Mouse (Mus musculus): Measurements from ENCODE around the gene Ms4a13. TPM values are rescaled to one million over a fixed set of nuclear protein-coding genes. Genes with fewer than 3 reads are reported as not detected.
"Not testable (repeated sequence)": the region's sequence is repeated elsewhere in the genome, so short reads cannot be mapped to it uniquely, and the experiment has no call there.

Ms4a13 gene
- total RNA-seq (2021), result not detected
- long read RNA-seq, experiment 1, result 0 reads
- long read RNA-seq, experiment 2, result 0 reads

DNA sequence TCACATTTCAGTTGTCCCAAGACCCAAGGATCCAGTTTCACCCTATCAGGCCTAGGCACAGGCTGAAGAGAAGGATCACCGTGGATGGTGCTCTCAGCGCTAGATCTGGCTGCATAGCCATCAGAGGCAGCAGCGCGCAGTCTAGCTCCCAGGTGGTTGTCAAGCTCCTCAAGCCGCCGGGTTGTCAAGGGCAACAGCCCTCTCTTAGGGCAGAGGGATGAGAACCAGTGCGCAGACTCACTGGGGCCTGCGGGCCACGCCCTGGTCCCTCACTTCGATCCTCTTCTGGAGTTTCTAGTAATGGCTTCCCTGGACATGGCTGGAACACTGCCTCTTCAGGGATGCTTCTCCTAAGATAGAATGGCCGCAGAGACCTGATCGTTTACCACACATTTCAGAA lies at the start of gene Ms4a13:
Ms4a13 (minus strand) TSS at position 192 of the 400 bp plus-strand sequence.
- DNase-seq (ENCODE audit: low spot score in 2 of 2), result no peak

DNA sequence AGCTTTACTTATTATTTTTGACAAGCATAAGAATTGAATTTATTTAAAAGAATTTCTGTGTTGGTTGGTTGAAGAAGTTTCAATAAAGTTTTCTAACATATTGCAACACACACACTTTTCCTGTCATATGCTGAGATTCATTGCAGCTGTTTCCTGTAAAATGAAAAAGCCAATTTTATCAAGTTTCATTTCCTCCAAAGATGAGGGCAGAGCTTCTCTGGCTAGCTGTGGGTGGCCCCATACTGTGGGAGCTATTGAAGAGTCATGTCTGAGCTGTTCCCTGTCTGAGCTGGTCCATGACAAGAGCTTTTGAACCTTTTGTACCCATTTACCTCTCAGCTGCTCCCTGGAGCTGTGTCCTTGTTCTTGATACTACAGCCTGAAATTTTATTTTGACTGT lies 47.7 kb upstream of the Ms4a13 start:
- no peak for DNase-seq (ENCODE audit: low spot score in 2 of 2)

DNA sequence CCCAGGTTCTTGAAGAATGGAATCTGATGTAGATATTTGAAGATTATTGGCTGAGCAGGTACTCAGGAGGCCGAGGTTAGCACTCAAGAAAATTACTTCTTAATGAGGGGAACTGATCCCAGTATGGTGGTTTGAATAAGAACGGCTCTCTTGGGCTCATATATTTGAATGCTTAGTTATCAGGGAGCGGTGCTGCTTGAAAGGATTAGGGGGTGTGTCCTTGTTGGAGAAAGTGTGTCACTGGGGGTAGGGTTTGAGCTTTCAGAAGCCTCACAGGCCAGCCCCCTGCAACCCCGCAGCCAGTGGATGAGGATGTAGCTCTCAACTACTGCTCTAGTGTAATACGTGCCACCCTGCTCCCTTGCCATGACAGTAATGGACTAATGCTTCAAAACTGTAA lies 46.0 kb upstream of the Ms4a13 start:
- DNase-seq (ENCODE audit: low spot score in 2 of 2), result no peak

DNA sequence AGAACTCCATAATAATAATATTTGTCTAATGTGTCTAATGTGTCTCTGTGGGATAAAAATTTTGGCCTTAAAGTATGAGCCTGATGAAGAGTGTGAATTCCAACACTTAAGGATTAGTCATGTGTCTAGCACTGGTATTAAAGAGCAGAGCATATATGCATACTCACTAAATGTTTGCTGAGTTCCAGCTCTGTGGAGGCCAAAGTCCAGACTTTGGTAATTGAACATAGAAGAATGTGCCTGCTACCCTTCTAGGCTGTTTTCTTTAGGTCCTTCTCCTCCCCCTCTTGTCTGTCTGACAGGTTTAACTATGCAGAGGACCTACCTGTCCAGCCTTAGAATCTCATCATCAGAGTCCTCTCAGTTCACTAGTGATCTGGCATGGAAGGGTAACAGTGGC lies 39.3 kb upstream of the Ms4a13 start:
- no peak for DNase-seq (ENCODE audit: low spot score in 2 of 2)

DNA sequence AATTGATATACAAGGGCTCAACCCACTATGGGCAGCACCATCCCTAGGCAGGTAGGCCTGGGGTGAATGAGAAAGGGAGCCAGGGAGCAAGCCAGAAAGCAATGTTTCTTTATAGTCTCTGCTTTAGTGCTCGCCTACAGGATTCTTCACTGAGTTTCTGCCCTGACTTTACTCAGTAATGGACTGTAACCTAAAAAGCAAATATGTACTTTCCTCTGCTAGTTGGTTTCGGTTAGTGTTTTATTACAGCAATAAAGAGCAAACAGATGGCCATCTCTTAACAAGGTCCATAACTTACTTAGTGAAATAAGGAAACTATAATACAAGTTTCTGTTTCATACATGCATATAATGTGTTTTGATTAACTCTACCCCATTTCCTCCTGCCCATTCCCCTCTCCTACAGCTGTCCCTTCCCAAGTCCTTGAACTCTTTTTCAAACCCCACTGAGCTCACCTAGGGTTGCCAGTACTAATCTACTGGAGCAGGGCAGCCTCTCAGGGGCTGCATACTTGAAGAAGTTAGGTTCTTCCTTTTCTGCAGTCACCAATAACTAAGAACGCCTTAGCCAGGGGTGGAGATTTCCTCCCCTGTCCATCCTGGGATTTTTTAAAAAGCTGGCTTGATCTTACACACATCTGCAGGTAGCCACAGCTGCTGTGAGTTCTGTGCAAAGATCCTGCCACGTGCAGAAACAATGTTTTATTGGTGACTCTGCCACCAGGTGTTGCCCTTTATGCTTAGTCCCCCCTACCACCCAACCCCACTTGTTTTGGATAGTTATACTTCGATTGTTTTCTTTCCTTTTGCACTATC lies 38.6 kb upstream of the Ms4a13 start:
- DNase-seq (ENCODE audit: low spot score in 2 of 2), result no peak

DNA sequence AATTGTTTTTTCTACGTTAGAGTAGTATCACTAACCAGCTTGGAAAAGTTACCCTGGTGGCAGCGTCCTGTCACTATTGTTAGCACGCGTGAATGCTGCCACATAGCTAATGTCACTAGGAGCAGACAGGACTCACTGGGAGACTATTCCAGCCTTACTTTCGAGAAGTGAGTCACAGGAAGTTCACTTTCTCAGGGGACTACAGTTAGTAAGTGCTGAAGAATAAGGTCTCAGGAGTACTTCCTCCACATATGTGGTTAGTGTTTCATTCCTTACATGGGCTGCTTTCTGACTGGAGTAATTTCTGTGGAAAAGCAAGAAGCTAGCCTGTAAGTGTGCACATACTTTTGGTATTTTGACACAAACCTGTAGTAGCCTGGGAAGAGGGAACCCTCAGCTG lies 37.7 kb upstream of the Ms4a13 start:
- DNase-seq (ENCODE audit: low spot score in 2 of 2), result no peak

DNA sequence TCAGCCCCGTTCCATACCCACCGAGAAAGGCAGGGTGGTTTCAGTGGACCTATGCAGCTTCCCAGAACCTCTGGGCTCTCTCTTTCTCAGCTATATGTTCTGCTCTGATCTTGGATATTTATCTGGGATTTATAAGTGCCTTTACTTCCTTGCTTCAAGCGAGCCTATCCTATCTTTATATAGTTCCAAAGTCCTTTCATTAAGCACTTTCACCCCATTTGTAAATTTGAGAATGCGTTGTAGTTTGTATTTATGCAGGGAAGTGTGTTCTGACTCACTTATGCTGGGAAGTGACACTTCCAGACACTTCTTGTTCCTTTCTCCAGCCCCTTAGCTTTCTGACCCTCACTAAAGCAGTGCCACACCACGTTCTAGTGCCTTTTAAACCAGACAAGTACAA lies 35.8 kb upstream of the Ms4a13 start, which contains the start of gene Ms4a12:
Ms4a12 (minus strand) TSS at position 101 of the 400 bp plus-strand sequence.
- no peak for DNase-seq (ENCODE audit: low spot score in 2 of 2)

DNA sequence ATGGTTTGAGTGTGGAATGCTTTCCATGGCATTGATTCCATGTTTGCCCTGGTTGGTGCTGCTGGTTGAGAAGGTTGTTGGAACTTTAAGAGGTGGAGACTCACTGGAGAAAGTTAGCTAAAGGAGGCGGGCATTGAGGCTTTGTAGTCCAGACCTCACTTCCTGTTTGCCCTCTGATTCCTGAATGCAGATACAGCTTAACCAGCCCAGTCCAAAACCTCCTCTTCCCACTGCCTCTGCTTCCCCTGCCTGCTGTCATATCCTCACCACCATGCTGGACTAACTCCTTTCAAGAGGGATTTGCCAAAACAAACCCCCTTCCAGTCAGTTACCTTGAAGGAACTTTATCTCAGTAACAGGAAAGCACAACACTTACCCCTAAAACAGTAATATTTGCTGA lies 4.0 kb downstream of the Ms4a13 start:
- no peak for DNase-seq (ENCODE audit: low spot score in 2 of 2)

DNA sequence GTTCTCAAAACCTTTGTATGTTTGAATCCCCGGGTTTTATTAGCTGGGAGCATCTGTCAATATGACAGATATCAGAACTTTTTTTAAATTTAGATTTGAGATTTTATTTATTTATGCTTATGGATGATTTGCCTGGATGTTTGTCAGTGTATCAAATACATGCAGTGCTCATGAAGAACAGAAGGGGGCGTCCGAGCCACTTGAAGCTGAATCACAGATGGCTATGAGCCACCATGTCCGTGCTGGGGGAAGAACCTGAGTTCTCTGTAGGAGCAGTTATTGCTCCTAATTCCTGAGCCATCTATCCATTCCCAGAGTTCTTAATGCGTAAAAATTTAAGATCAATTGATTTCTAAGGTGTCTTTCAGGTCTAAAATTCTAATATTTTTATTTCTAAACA lies 12.4 kb downstream of the Ms4a13 start:
- no peak for DNase-seq (ENCODE audit: low spot score in 2 of 2)

DNA sequence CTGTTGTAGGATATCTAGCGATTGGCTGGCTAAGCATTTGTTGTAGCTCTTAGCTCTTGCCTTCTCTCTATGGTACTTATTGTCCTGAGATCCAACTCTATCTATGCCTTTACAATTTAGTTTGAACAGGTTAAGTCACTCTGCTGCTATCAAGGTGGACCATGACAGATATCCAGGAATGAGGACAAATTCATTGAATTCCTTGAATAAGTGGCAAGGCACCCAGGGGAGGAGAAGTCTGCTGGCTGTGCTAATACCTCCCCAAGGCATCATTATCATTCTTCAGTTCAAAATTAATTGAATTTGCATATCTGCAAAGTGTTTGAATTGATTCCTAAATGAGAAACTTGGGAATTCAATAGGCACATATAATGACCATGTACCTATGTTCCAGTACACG lies 19.1 kb downstream of the Ms4a13 start:
- DNase-seq (ENCODE audit: low spot score in 2 of 2), result no peak

DNA sequence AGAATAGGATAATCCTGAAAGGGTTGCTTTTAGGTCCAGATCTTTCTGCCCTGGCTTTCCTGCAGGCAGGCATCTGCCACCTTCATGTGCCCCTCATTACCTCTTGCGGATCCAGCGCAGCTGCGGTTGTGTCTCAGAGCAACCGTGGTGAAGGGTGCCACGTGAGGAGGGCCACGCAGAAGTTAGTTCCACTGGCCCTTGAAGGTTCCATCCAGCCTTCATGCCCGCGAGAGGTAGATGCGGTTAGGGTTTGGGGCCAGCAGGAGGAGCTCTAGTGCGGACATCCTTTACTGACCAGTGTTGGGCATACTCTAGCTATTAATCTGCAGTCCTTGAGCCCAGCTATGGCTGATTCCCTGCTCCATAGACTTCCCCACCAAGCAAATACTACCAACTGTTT lies 31.4 kb downstream of the Ms4a13 start, which contains the start of gene 1700025F22Rik:
1700025F22Rik (minus strand) TSS at position 149 of the 400 bp plus-strand sequence.
- DNase-seq (ENCODE audit: low spot score in 2 of 2), result peak in 1 of 2 experiments; percentile 1

DNA sequence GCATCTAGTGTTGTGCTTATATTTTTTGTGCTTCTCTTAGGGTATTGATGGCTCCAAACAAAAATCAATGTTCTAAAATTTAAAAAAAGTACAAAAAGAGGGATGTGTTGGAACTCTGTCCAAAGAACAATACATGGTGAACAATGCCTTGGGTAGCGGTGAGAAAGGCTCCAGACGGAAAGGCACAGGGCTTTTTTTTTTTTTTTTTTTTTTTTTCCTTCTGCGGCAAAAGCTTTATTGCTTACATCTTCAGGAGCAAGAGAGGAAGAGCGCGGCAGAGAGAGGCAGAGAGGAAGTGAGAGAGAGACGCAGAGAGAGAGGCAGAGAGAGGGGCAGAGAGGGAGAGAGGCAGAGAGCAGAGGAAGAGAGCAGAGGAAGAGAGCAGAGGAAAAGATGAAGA lies 38.6 kb downstream of the Ms4a13 start:
- DNase-seq (ENCODE audit: low spot score in 2 of 2), result not testable (repeated sequence)

DNA sequence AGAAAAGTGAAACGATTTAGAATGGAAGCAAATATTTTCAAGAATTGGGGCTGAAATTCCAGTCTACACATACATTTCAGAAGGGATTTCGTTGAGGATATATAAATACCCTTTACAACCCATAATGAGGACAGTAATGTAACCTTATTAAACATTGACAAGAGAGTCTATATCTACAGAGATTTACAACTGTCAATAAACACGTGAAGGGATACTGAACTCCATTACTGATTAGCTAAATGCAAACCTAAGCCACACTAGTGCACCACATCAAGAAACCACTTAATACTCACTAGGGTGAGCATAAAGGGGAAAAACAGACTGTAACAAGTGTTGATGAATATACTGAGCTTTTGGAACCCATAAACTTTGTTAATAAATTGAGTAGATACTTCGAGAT lies 61.2 kb downstream of the Ms4a13 start:
- no peak for DNase-seq (ENCODE audit: low spot score in 2 of 2)

DNA sequence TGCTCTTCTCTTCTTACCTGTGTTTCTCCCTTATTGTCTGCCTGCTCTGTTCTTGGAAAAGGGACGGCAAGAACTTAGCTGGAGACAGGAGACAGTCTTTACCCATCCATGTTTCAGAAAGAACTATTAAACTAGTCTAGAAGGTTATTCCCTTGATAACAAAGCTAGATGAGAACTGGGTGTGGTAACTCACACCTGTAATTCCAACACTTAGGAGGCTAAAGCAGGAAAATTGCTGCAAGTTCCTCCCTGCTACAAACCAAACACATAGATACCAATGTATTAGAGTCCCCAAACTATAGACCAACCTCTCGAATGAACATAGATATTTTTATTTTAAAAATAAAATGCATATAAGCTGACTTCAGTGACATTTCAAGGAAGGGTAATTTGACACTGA lies 61.7 kb downstream of the Ms4a13 start:
- no peak for DNase-seq (ENCODE audit: low spot score in 2 of 2)

DNA sequence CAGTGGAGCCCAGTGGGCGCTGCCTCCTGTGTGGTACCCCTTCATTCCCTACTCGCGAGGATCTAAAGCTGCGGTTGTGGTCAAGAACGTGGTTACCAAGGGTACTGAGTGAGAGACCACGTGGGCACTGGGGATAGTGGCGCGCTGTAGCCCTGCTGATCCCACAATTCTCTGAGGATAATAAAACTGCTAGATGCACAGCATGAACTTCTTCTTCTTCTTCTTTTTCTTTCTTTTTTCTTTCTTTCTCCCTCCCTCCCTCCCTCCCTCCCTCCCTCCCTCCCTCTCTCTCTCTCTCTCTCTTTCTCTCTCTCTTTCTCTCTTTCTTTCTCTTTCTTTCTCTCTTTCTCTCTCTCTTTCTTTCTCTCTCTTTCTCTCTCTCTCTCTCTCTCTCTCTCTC lies 65.8 kb downstream of the Ms4a13 start, which contains the start of gene 1700017D01Rik:
1700017D01Rik (minus strand) TSS at position 101 of the 400 bp plus-strand sequence.
- not testable (repeated sequence) for DNase-seq (ENCODE audit: low spot score in 2 of 2)

DNA sequence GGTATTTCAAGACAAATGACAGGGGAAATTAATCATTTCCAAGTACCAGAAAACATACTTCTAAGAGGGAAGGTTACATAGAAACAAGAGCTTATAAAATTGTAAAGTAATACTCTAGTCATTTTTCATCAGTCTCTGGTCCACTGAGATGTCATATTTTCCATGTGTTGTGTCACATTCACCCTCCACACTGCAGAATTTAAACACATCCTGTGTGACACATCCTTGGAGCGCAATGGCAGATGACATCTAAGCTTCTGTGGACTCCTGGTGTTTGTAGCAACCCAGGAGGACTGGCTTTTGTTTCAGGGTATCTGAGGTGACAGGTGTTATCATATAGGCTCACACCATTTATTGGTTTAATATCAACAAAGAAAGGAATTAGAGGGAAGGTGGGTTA lies 66.8 kb downstream of the Ms4a13 start:
- DNase-seq (ENCODE audit: low spot score in 2 of 2), result no peak

DNA sequence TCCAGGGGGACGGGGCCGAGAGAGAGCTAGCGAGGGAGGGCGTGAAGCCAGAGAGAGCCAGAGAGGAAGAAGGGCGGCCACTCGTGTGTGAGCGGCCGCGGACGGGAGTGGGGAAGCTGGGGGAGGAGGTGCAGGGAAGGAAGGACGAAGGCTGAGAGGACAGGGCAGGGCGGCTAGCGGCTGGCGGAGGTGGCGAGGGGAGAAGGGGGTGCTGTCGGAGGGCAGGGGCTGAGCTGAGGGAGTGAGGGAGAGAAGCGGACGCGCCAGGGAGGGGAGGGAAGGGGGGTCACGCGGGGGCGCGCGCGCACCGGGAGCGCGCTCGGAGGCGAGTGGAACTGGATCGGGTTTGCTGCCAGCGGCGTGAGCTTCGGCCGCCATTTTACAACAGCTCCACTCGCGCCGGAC lies 75.5 kb downstream of the Ms4a13 start:
- DNase-seq (ENCODE audit: low spot score in 2 of 2), result peak in 1 of 2 experiments; percentile 3

Other genes starting within 250 kb of the Ms4a13 start
- gene Ccdc86, start 247.5 kb downstream of the Ms4a13 start, total RNA-seq (2021), result 1 to 10 TPM; 6.7 to 7.9 TPM
- not detected for gene Ms4a10, start 222.1 kb downstream of the Ms4a13 start, total RNA-seq (2021)
- not detected for gene Ms4a15, start 203.5 kb downstream of the Ms4a13 start, total RNA-seq (2021)
- gene Ms4a18, start 178.7 kb downstream of the Ms4a13 start, total RNA-seq (2021), result not detected
- gene Ms4a8a, start 115.6 kb downstream of the Ms4a13 start, total RNA-seq (2021), result under 1 TPM in 1 of 2 experiments, not detected in 1; 0.46 TPM
- not detected for gene 1700017D01Rik, start 65.9 kb downstream of the Ms4a13 start, total RNA-seq (2021)
- not detected for gene 1700025F22Rik, start 31.4 kb downstream of the Ms4a13 start, total RNA-seq (2021)
- gene Ms4a12, start 35.7 kb upstream of the Ms4a13 start, total RNA-seq (2021), result not detected
- gene Ms4a1, start 69.5 kb upstream of the Ms4a13 start, total RNA-seq (2021), result not detected
- not detected for gene Ms4a5, start 87.1 kb upstream of the Ms4a13 start, total RNA-seq (2021)
- not detected for gene Ms4a14, start 117.7 kb upstream of the Ms4a13 start, total RNA-seq (2021)
- gene Ms4a7, start 139.4 kb upstream of the Ms4a13 start, total RNA-seq (2021), result under 1 TPM; 0.42 to 0.91 TPM
- gene Ms4a4a, start 178.8 kb upstream of the Ms4a13 start, total RNA-seq (2021), result 1 to 10 TPM in 1 of 2 experiments, under 1 TPM in 1; 0.70 to 1.1 TPM
- gene Ms4a4c, start 208.0 kb upstream of the Ms4a13 start, total RNA-seq (2021), result under 1 TPM in 1 of 2 experiments, not detected in 1; 0.75 TPM
- gene Ms4a4b, start 246.8 kb upstream of the Ms4a13 start, total RNA-seq (2021), result not detected

Data from left cerebral cortex, adult 18-20 months (tissue).